Mouse (Mus musculus): ENCODE data around the gene Cryzl2. TPM values are rescaled to one million over a fixed set of nuclear protein-coding genes. Genes with fewer than 3 reads are reported as not detected.

The Cryzl2 gene
- total RNA-seq, 2 experiments from 2014 or later = 3.3 to 3.9 TPM

- DNase-seq (ENCODE audit: extremely low spot score in 1 of 2, low spot score in 2 of 2) = no peak
- intact Hi-C loops (cut with DNase I) = no loop called here
These were observed 2.9 kb downstream of the Cryzl2 start for GRCm38 (mm10) chr1:157461276-157461675.

- intact Hi-C loops (cut with DNase I) = no loop called here
- DNase-seq (ENCODE audit: extremely low spot score in 1 of 2, low spot score in 2 of 2) = no peak
These were observed 4.0 kb downstream of the Cryzl2 start for GRCm38 (mm10) chr1:157462336-157462735.

GRCm38 (mm10) chr1:157465194-157465593 lies 6.8 kb downstream of the Cryzl2 start:
- intact Hi-C loops (cut with DNase I) = no loop called here
- peak in 1 of 2 experiments; percentile 43 for DNase-seq (ENCODE audit: extremely low spot score in 1 of 2, low spot score in 2 of 2)

- intact Hi-C loops (cut with DNase I) = no loop called here
- no peak for DNase-seq (ENCODE audit: extremely low spot score in 1 of 2, low spot score in 2 of 2)
These were observed 9.5 kb downstream of the Cryzl2 start for GRCm38 (mm10) chr1:157467866-157468265.

- intact Hi-C loops (cut with DNase I) = no loop called here
- DNase-seq (ENCODE audit: extremely low spot score in 1 of 2, low spot score in 2 of 2) = peak; percentile 42 to 55
These were observed 12.5 kb downstream of the Cryzl2 start for GRCm38 (mm10) chr1:157470761-157471386.

- no peak for DNase-seq (ENCODE audit: extremely low spot score in 1 of 2, low spot score in 2 of 2)
- intact Hi-C loops (cut with DNase I) = no loop called here
These were observed 14.3 kb downstream of the Cryzl2 start for GRCm38 (mm10) chr1:157472716-157473115.

GRCm38 (mm10) chr1:157474865-157475264 lies 16.5 kb downstream of the Cryzl2 start:
- no peak for DNase-seq (ENCODE audit: extremely low spot score in 1 of 2, low spot score in 2 of 2)
- intact Hi-C loops (cut with DNase I) = no loop called here

- intact Hi-C loops (cut with DNase I) = no loop called here
- no peak for DNase-seq (ENCODE audit: extremely low spot score in 1 of 2, low spot score in 2 of 2)
These were observed 17.9 kb downstream of the Cryzl2 start for GRCm38 (mm10) chr1:157476231-157476630.

- intact Hi-C loops (cut with DNase I) = no loop called here
- no peak for DNase-seq (ENCODE audit: extremely low spot score in 1 of 2, low spot score in 2 of 2)
These were observed 21.7 kb downstream of the Cryzl2 start for GRCm38 (mm10) chr1:157480090-157480489.

GRCm38 (mm10) chr1:157480901-157481300 lies 22.5 kb downstream of the Cryzl2 start:
- DNase-seq (ENCODE audit: extremely low spot score in 1 of 2, low spot score in 2 of 2) = no peak
- intact Hi-C loops (cut with DNase I) = no loop called here

- intact Hi-C loops (cut with DNase I) = no loop called here
These were observed 23.3 kb downstream of the Cryzl2 start for GRCm38 (mm10) chr1:157481666-157482065.

GRCm38 (mm10) chr1:157484161-157484560 lies 25.8 kb downstream of the Cryzl2 start:
- intact Hi-C loops (cut with DNase I) = no loop called here
- no peak for DNase-seq (ENCODE audit: extremely low spot score in 1 of 2, low spot score in 2 of 2)

More at GRCm38 (mm10) chr1:157481666-157482065, 23.3 kb downstream of the Cryzl2 start:
- no peak for DNase-seq (ENCODE audit: extremely low spot score in 1 of 2, low spot score in 2 of 2)

- no peak for DNase-seq (ENCODE audit: extremely low spot score in 1 of 2, low spot score in 2 of 2)
- intact Hi-C loops (cut with DNase I) = no loop called here
These were observed 42.3 kb downstream of the Cryzl2 start for GRCm38 (mm10) chr1:157500657-157501056.

GRCm38 (mm10) chr1:157501352-157501945 lies 43.1 kb downstream of the Cryzl2 start:
- intact Hi-C loops (cut with DNase I) = no loop called here

GRCm38 (mm10) chr1:157503071-157503470 lies 44.7 kb downstream of the Cryzl2 start:
- no peak for DNase-seq (ENCODE audit: extremely low spot score in 1 of 2, low spot score in 2 of 2)
- intact Hi-C loops (cut with DNase I) = no loop called here

More at GRCm38 (mm10) chr1:157501352-157501945, 43.1 kb downstream of the Cryzl2 start:
- no peak for DNase-seq (ENCODE audit: extremely low spot score in 1 of 2, low spot score in 2 of 2)

- no peak for DNase-seq (ENCODE audit: extremely low spot score in 1 of 2, low spot score in 2 of 2)
- intact Hi-C loops (cut with DNase I) = no loop called here
These were observed 48.1 kb downstream of the Cryzl2 start, which contains the start of gene Sec16b for GRCm38 (mm10) chr1:157506522-157506921. Gene Sec16b (plus strand): TSS chr1:157506728.

- no peak for DNase-seq (ENCODE audit: extremely low spot score in 1 of 2, low spot score in 2 of 2)
- intact Hi-C loops (cut with DNase I) = no loop called here
These were observed 48.7 kb downstream of the Cryzl2 start for GRCm38 (mm10) chr1:157506995-157507595.

- DNase-seq (ENCODE audit: extremely low spot score in 1 of 2, low spot score in 2 of 2) = peak in 1 of 2 experiments; percentile 35
- intact Hi-C loops (cut with DNase I) = no loop called here
These were observed 49.4 kb downstream of the Cryzl2 start for GRCm38 (mm10) chr1:157507814-157508213.

- no peak for DNase-seq (ENCODE audit: extremely low spot score in 1 of 2, low spot score in 2 of 2)
- intact Hi-C loops (cut with DNase I) = no loop called here
These were observed 54.5 kb downstream of the Cryzl2 start for GRCm38 (mm10) chr1:157512690-157513448.
